Mouse (Mus musculus) left cerebral cortex, postnatal 25 days (tissue): ENCODE data around the gene Resf1. TPM values are rescaled to one million over a fixed set of nuclear protein-coding genes. Genes with fewer than 3 reads are reported as not detected.
"Not testable (repeated sequence)": the region's sequence is repeated elsewhere in the genome, so short reads cannot be mapped to it uniquely, and the experiment has no call there.

Experiments
- DNase-seq, 2 experiments: peaks; one replicate each; pipeline ENCODE4 v3.0.0; 2022; ENCODE audit warnings: low spot score in 2 of 2, mixed read lengths in 1 of 2
- intact Hi-C: fragments of 180-260 bp; cut with DNase I; formaldehyde crosslinking; loops from one replicate; pipeline ENCODE4 v1.15.1; 2025
- total RNA-seq, 2 experiments: library from RNA; stranded (reverse); gene quantifications; 2 replicates each; pipeline ENCODE4 v1.2.3; 2021

Resf1 gene
- total RNA-seq, 2 experiments from 2014 or later = 18.1 to 18.8 TPM

GRCm38 (mm10) chr6:149337990-149338389 lies 28.8 kb downstream of the Resf1 start:
- intact Hi-C loops = no loop called here
- no peak for DNase-seq

GRCm38 (mm10) chr6:149338622-149339021 lies 29.4 kb downstream of the Resf1 start:
- intact Hi-C loops = no loop called here

GRCm38 (mm10) chr6:149343802-149344201 lies 34.6 kb downstream of the Resf1 start:
- no peak for DNase-seq
- intact Hi-C loops = no loop called here

More at GRCm38 (mm10) chr6:149338622-149339021, 29.4 kb downstream of the Resf1 start:
- no peak for DNase-seq

GRCm38 (mm10) chr6:149344372-149344771 lies 35.2 kb downstream of the Resf1 start:
- intact Hi-C loops = no loop called here

GRCm38 (mm10) chr6:149348211-149348610 lies 39.0 kb downstream of the Resf1 start:
- DNase-seq, intact Hi-C loops: not testable (repeated sequence)

More at GRCm38 (mm10) chr6:149344372-149344771, 35.2 kb downstream of the Resf1 start:
- no peak for DNase-seq

GRCm38 (mm10) chr6:149354826-149355495 lies 45.7 kb downstream of the Resf1 start:
- DNase-seq = peak in 1 of 2 experiments; percentile 5
- intact Hi-C loops = no loop called here

GRCm38 (mm10) chr6:149355799-149356198 lies 46.6 kb downstream of the Resf1 start:
- DNase-seq, intact Hi-C loops: not testable (repeated sequence)

GRCm38 (mm10) chr6:149357155-149357554 lies 47.9 kb downstream of the Resf1 start:
- DNase-seq = no peak
- intact Hi-C loops = no loop called here

- intact Hi-C loops, DNase-seq: not testable (repeated sequence)
Measured at GRCm38 (mm10) chr6:149362533-149362932, 53.3 kb downstream of the Resf1 start.

GRCm38 (mm10) chr6:149365975-149366374 lies 56.8 kb downstream of the Resf1 start:
- DNase-seq, intact Hi-C loops: not testable (repeated sequence)

GRCm38 (mm10) chr6:149366403-149366802 lies 57.2 kb downstream of the Resf1 start:
- no peak for DNase-seq
- intact Hi-C loops = no loop called here

GRCm38 (mm10) chr6:149374986-149375457 lies 65.8 kb downstream of the Resf1 start:
- peak; percentile 26 to 49 for DNase-seq
- intact Hi-C loops = loop anchor here (2.0 kb wide), 1 partner anchor 248 kb away; no protein-coding TSS in a partner anchor

- intact Hi-C loops = no loop called here
- DNase-seq = no peak
Measured at GRCm38 (mm10) chr6:149383531-149383930, 74.3 kb downstream of the Resf1 start.

Other genes with a start within 250 kb of the Resf1 start
- gene Dennd5b, start 207.7 kb upstream of the Resf1 start, total RNA-seq = 10 to 100 TPM; 65.8 to 69.4 TPM
- gene Gm10203, start 179.2 kb upstream of the Resf1 start, total RNA-seq = not detected
- gene Etfbkmt, start 169.6 kb upstream of the Resf1 start, total RNA-seq = 1 to 10 TPM; 1.9 to 3.4 TPM
- 10 to 100 TPM; 33.8 to 35.1 TPM for gene Amn1, start 120.7 kb upstream of the Resf1 start, total RNA-seq
- gene Bicd1, start 99.5 kb downstream of the Resf1 start, total RNA-seq = 10 to 100 TPM; 52.4 to 56.3 TPM